Mouse (Mus musculus) liver, embryonic 12.5 days (tissue): ENCODE data around the gene Tsc22d4. TPM values are rescaled to one million over a fixed set of nuclear protein-coding genes. Genes with fewer than 3 reads are reported as not detected.

Source experiments
- ATAC-seq: fragments of 200-750 bp; cut with Nextera tagmentation; 2 replicates; pipeline ENCODE4 v1.8.0; 2017; ENCODE audit warnings: moderate number of reproducible peaks, mild to moderate bottlenecking, moderate library complexity
- H3K27ac ChIP-seq: fragments of 300-500 bp; sonication (generic); 2 replicates; pipeline ENCODE4 v1.5.1; 2016; ENCODE audit warnings: mild to moderate bottlenecking
- H3K27me3 ChIP-seq: fragments of 300-500 bp; sonication (generic); replicated peaks from 2 replicates; pipeline ENCODE4 v1.6.1; 2016; ENCODE audit warnings: mild to moderate bottlenecking, moderate library complexity
- H3K36me3 ChIP-seq: fragments of 300-500 bp; sonication (generic); 2 replicates; pipeline ENCODE4 v1.6.1; 2016; ENCODE audit warnings: mild to moderate bottlenecking, moderate library complexity
- H3K4me1 ChIP-seq: fragments of 300-500 bp; sonication (generic); 2 replicates; pipeline ENCODE4 v1.6.1; 2016
- H3K4me2 ChIP-seq: fragments of 300-500 bp; sonication (generic); 2 replicates; pipeline ENCODE4 v1.6.1; 2016; ENCODE audit warnings: mild to moderate bottlenecking, moderate library complexity
- H3K4me3 ChIP-seq: fragments of 300-500 bp; sonication (generic); 2 replicates; pipeline ENCODE4 v1.5.1; 2016; ENCODE audit warnings: mild to moderate bottlenecking, moderate library complexity
- H3K9ac ChIP-seq: fragments of 300-500 bp; sonication (generic); 2 replicates; pipeline ENCODE4 v1.6.1; 2016; ENCODE audit warnings: mild to moderate bottlenecking, moderate library complexity
- H3K9me3 ChIP-seq: fragments of 300-500 bp; sonication (generic); replicated peaks from 2 replicates; pipeline ENCODE4 v1.6.1; 2016; ENCODE audit warnings: mild to moderate bottlenecking, moderate library complexity
- whole genome bisulfite sequencing: fragments of 180-500 bp; shearing (Covaris S2); methylation state at CpG from one replicate; pipeline ENCODE4 v1.1.7; 2016; ENCODE audit not compliant: insufficient replicate concordance; 5-methylcytosine and 5-hydroxymethylcytosine counted together
- polyA plus RNA-seq: library from polyadenylated mRNA; unstranded; fragments of >200 nt; fragmentation: Nextera tagmentation; extraction: Ambion mirVana; gene quantifications from 2 replicates; pipeline ENCODE4 v1.2.1, GENCODE M21; 2016

Gene Tsc22d4
- polyA plus RNA-seq, 1 experiment from 2014 or later = 99.2 TPM

- H3K9ac ChIP-seq = no peak overlapping the region
- peaks cover 22% of the 10 kb centered on the region for H3K4me1 ChIP-seq
- no peak overlapping the region for H3K4me3 ChIP-seq
- WGBS = 67% methylated on average over 5 of the region's 5 CpGs
- no peaks in the 10 kb centered on the region for H3K9me3 ChIP-seq
- H3K36me3 ChIP-seq = no peaks in the 10 kb centered on the region
- peaks cover 17% of the 10 kb centered on the region; the same call in 1 of the 2 replicates for H3K27me3 ChIP-seq
- no peak for ATAC-seq
- H3K27ac ChIP-seq = no peak overlapping the region
- H3K4me2 ChIP-seq = no peak overlapping the region
Observed at GRCm38 (mm10) chr5:137723840-137724239, 21.7 kb upstream of the Tsc22d4 start.

- no peak overlapping the region for H3K27ac ChIP-seq
- H3K9ac ChIP-seq = no peak overlapping the region
- 61% methylated on average over 6 of the region's 6 CpGs for WGBS
- H3K36me3 ChIP-seq = no peaks in the 10 kb centered on the region
- H3K9me3 ChIP-seq = no peaks in the 10 kb centered on the region
- 0 out of 2 replicates have a peak, but pooled peaks have one; percentile 21 for ATAC-seq
- no peak overlapping the region for H3K4me2 ChIP-seq
- H3K27me3 ChIP-seq = peaks cover 29% of the 10 kb centered on the region
- H3K4me3 ChIP-seq = no peak overlapping the region
- peaks cover 3% of the 10 kb centered on the region; the same call in 1 of the 2 replicates for H3K4me1 ChIP-seq
Observed at GRCm38 (mm10) chr5:137726767-137727166, 18.8 kb upstream of the Tsc22d4 start.

- H3K4me3 ChIP-seq = no peak overlapping the region
- H3K4me1 ChIP-seq = peaks cover 26% of the 10 kb centered on the region
- no peak overlapping the region for H3K4me2 ChIP-seq
- no peak overlapping the region for H3K27ac ChIP-seq
- H3K27me3 ChIP-seq = peaks cover 44% of the 10 kb centered on the region
- no peak overlapping the region for H3K9ac ChIP-seq
- 86% methylated on average over 12 of the region's 12 CpGs for WGBS
- peaks cover 9% of the 10 kb centered on the region; the same call in 1 of the 2 replicates for H3K36me3 ChIP-seq
- no peaks in the 10 kb centered on the region for H3K9me3 ChIP-seq
- no peak for ATAC-seq
Observed at GRCm38 (mm10) chr5:137733638-137734288, 11.8 kb upstream of the Tsc22d4 start.

GRCm38 (mm10) chr5:137734289-137735061, 11.1 kb upstream of the Tsc22d4 start:
- H3K4me1 ChIP-seq = peaks cover 33% of the 10 kb centered on the region
- no peaks in the 10 kb centered on the region for H3K9me3 ChIP-seq
- no peak overlapping the region for H3K27ac ChIP-seq
- peaks cover 44% of the 10 kb centered on the region for H3K27me3 ChIP-seq
- peaks cover 9% of the 10 kb centered on the region; the same call in 1 of the 2 replicates for H3K36me3 ChIP-seq
- no peak overlapping the region for H3K4me2 ChIP-seq
- no peak overlapping the region for H3K9ac ChIP-seq
- WGBS = 61% methylated on average over 6 of the region's 6 CpGs
- no peak for ATAC-seq
- H3K4me3 ChIP-seq = no peak overlapping the region

GRCm38 (mm10) chr5:137737400-137737940, 8.1 kb upstream of the Tsc22d4 start:
- Histone ChIP-seq H3K4me1 (peaks cover 58% of the 10 kb centered on the region), H3K9ac (no peak overlapping the region), H3K27ac (no peak overlapping the region), H3K4me2 (no peak overlapping the region), H3K4me3 (no peak overlapping the region), H3K27me3 (peaks cover 26% of the 10 kb centered on the region; the same call in 1 of the 2 replicates), H3K9me3 (no peaks in the 10 kb centered on the region), H3K36me3 (peaks cover 9% of the 10 kb centered on the region; the same call in 1 of the 2 replicates)
- 72% methylated on average over 6 of the region's 6 CpGs for WGBS
- no peak for ATAC-seq

- no peak overlapping the region for H3K9ac ChIP-seq
- ATAC-seq = no peak
- no peak overlapping the region for H3K27ac ChIP-seq
- no peak overlapping the region for H3K4me2 ChIP-seq
- 45% methylated on average over 5 of the region's 5 CpGs for WGBS
- H3K36me3 ChIP-seq = peaks cover 9% of the 10 kb centered on the region; the same call in 1 of the 2 replicates
- no peak overlapping the region for H3K4me3 ChIP-seq
- H3K27me3 ChIP-seq = peaks cover 20% of the 10 kb centered on the region; the same call in 1 of the 2 replicates
- H3K4me1 ChIP-seq = peaks cover 65% of the 10 kb centered on the region
- no peaks in the 10 kb centered on the region for H3K9me3 ChIP-seq
Observed at GRCm38 (mm10) chr5:137738516-137738915, 7.0 kb upstream of the Tsc22d4 start.

GRCm38 (mm10) chr5:137739471-137739870, 6.1 kb upstream of the Tsc22d4 start:
- ATAC-seq = no peak
- Histone ChIP-seq H3K27ac (no peak overlapping the region), H3K4me2 (no peak overlapping the region), H3K4me3 (no peak overlapping the region), H3K27me3 (peaks cover 11% of the 10 kb centered on the region; the same call in 1 of the 2 replicates), H3K36me3 (peaks cover 9% of the 10 kb centered on the region; the same call in 1 of the 2 replicates), H3K9me3 (no peaks in the 10 kb centered on the region), H3K9ac (no peak overlapping the region), H3K4me1 (peaks cover 64% of the 10 kb centered on the region)
- WGBS = 45% methylated on average over 9 of the region's 9 CpGs

- Histone ChIP-seq H3K27me3 (peaks cover 4% of the 10 kb centered on the region; the same call in 1 of the 2 replicates), H3K9me3 (no peaks in the 10 kb centered on the region), H3K4me3 (peak overlapping the region; percentile 66), H3K36me3 (peaks cover 2% of the 10 kb centered on the region; the same call in 1 of the 2 replicates), H3K27ac (peak overlapping the region; percentile 82), H3K4me1 (peaks cover 69% of the 10 kb centered on the region), H3K4me2 (peak overlapping the region; percentile 92), H3K9ac (peak overlapping the region; percentile 83)
- no peak for ATAC-seq
- 43% methylated on average over 10 of the region's 11 CpGs for WGBS
Observed at GRCm38 (mm10) chr5:137740506-137740905, 5.0 kb upstream of the Tsc22d4 start.

GRCm38 (mm10) chr5:137741023-137741931, 4.3 kb upstream of the Tsc22d4 start, which contains the start of gene Nyap1:
Gene Nyap1 (minus strand): TSS chr5:137741607.
- Histone ChIP-seq H3K36me3 (no peaks in the 10 kb centered on the region), H3K27me3 (no peaks in the 10 kb centered on the region; the same call in 1 of the 2 replicates), H3K9ac (peak within 1 kb of the TSS; percentile 83), H3K27ac (peak within 1 kb of the TSS; percentile 82), H3K9me3 (no peaks in the 10 kb centered on the region), H3K4me3 (peak within 1 kb of the TSS; percentile 66), H3K4me2 (peak within 1 kb of the TSS; percentile 92), H3K4me1 (peaks cover 70% of the 10 kb centered on the region)
- ATAC-seq = peak; percentile 82
- WGBS = 1% methylated on average over 68 of the region's 71 CpGs

GRCm38 (mm10) chr5:137742048-137742447, 3.5 kb upstream of the Tsc22d4 start:
- H3K4me2 ChIP-seq = peak overlapping the region; percentile 92
- no peaks in the 10 kb centered on the region for H3K36me3 ChIP-seq
- 65% methylated on average over 10 of the region's 10 CpGs for WGBS
- H3K9me3 ChIP-seq = no peaks in the 10 kb centered on the region
- H3K27me3 ChIP-seq = no peaks in the 10 kb centered on the region; the same call in 1 of the 2 replicates
- peak overlapping the region; percentile 82; the same call in 1 of the 2 replicates for H3K27ac ChIP-seq
- H3K4me3 ChIP-seq = peak overlapping the region; percentile 66
- ATAC-seq = no peak
- peak overlapping the region; percentile 83 for H3K9ac ChIP-seq
- peaks cover 71% of the 10 kb centered on the region for H3K4me1 ChIP-seq

- H3K4me2 ChIP-seq = no peak overlapping the region
- no peak for ATAC-seq
- H3K4me1 ChIP-seq = peaks cover 76% of the 10 kb centered on the region
- H3K4me3 ChIP-seq = no peak overlapping the region
- no peak overlapping the region for H3K9ac ChIP-seq
- H3K36me3 ChIP-seq = no peaks in the 10 kb centered on the region
- no peaks in the 10 kb centered on the region for H3K9me3 ChIP-seq
- 83% methylated on average over 6 of the region's 6 CpGs for WGBS
- no peaks in the 10 kb centered on the region; the same call in 1 of the 2 replicates for H3K27me3 ChIP-seq
- H3K27ac ChIP-seq = no peak overlapping the region
Observed at GRCm38 (mm10) chr5:137742836-137743235, 2.7 kb upstream of the Tsc22d4 start.
